Mouse (Mus musculus): ENCODE data around the gene Hopx.

The Hopx gene

DNA sequence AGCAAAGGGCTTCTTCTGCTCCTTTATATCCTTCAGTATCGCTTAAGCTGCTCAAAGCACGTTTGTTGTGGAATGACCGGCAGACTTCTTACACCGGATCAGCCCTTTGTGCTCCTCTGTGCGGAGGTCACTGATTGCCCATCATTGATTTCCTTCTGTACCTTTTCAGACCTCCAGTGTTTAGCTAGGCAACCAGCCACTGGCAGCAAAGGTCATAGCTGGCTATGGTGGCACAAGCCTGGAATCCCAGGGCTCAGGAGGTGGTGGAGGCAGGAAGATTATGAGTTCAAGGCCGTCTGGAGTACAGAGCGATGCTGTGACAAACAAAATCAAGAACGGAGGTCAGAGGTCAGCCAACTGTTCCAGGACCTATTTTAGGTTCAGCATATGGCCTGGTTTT is 17.0 kb upstream of the Hopx start:
- DNase-seq: no peak

DNA sequence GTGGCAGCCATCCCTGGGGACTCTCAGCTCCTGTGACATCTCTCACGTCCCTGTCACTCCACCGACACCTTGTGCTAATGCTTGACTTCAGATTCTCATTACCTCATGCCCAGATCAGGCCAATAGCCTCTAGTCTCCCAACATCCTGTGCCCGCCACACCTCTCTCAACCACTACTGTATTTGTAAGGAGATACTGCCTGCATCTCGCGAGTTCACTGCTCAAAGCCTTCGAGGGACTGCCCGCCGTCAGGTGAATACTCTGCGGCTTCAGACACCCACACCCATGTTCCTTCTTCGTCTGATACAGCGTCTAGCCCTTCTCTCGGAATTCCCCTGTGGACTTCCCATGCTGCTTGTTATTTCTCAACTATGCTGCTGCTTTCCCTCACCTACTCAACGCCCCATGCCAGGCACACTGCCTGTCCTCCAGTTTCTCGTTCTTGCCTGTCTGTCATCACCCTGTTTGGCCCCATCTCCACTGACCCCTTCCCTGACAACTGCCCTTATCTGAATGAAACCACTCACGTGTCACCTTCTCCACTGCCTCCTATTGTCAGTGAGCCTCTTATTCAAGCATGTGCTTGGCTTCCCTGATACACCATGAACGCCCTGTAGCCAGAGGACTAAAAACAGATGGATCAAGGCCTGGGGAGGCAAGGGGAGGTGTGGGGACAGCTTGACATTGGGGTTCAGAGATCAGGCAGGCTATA is 15.5 kb upstream of the Hopx start:
- no peak for DNase-seq

DNA sequence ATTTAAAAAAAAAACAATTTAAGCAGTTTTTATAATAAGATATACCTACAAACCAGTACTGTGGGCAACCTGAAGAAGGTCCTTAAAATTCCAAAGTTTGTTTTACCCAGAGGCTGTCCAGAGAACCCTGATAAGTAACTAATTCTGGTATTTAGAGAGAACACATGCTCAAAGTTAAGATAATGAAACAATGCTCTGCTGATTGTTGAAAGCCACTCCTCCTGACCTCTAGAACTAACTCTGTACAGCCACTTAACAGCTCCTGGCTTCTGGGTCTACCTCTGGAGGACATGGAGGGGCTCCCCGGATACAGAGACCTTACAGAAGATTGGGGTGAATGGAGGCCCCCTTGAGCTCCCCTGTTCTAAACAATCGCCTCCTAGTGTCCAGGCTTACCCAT is 15.0 kb upstream of the Hopx start:
- no peak for DNase-seq

DNA sequence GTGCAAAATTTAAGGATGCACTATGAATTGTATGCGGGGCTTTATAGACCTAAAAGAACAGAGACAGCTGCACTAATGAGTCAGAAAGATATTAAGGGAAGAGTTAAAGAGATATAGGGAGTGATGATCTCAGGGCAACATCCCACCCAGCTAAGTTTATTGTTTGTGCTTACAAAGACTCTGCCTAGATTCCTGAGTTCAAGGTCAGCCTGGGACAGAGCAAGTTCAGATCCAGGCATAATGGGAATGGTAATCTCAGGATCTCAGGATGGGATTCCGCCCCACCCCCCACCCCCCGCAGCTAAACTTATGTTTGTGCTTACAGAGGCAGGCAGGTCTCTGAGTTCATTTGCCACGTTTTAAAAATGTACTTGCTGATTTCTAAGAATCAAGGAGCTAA is 13.9 kb upstream of the Hopx start:
- DNase-seq: no peak

DNA sequence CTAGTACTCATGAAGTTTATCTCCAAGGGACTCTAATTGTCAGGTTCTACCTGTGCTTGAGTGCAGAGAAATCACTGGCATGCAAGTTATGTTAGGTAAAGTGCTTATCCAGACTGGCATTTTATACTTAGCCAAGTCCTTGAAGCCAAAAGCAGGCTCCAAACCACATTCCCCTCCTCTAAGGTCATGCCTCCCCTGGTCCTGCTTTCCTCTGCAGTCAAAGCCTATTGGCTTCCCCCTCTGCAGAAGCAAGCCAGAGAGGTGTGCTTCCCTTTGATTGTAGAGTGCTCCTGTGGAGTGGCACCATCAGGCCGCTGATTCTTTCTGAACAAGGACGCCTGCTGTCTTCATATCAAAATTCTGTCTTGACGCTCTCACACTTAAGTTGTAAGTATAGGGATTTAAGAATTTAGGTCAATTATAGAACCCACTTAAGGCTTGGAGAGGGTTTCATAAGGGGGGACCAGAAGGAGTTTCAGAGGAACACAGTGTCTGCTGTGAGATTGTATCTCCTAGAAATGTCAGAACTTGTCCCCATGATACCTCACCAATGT is 11.6 kb upstream of the Hopx start:
- DNase-seq: no peak

DNA sequence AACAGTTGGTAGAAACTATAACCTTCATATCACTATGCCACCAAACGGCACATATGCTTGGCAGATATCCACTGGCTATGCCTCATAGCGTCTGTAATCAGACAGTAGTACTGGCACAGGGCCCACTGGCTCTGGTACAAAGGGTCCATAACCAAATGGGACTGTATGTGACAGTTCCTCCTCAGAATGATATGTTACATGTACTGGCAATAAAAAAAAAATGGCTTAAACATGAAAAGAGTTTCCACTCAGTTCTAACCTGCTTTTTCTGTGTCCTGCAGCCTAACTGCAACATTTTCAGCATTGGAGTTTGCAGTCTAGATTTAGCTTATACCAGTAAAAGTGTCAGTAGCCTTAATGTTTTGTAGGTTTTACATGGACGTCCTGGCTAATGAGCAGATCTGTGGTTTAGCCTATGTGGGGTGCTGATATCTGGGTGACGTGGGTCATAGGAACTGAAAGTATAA is 9.9 kb upstream of the Hopx start:
- DNase-seq: peak; percentile 44

DNA sequence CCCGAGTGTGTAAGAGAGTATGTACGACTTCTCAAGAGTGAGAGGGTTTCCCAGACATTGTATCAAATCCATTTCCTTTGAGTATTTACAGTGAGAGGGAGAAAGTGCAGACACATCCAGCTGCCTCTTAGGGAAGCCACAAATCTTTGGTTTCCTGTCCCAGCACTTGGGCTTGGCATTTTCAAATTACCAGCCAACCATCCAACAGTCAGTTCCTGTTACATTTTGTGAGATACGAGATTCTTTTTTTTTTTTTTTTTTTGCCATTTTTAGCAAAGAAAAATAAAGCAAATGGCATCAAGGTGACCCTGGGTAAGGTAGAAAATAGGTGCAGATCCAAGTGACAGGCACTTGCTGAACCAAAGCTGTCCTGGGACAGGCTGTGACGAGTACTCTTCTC is 9.2 kb upstream of the Hopx start:
- DNase-seq: no peak

DNA sequence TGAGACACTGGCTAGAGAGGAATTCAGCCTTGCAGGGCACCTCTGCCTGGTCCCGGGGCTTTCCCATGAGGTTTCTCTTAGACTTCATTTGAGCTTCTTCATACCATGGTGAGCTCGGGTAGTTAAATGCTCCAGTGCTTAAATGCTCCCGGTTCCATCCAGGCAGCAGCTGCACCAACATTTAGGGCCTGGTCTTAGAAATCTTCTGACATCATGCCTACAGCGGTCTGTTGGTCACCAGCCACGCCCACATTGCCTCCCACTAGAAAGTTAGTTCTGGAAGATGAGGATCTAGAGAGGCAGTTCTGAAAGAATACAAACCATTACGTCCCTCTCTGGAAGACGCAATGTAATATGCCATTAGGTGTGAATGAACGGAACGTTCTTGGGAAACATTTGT is 8.7 kb upstream of the Hopx start:
- no peak for DNase-seq

DNA sequence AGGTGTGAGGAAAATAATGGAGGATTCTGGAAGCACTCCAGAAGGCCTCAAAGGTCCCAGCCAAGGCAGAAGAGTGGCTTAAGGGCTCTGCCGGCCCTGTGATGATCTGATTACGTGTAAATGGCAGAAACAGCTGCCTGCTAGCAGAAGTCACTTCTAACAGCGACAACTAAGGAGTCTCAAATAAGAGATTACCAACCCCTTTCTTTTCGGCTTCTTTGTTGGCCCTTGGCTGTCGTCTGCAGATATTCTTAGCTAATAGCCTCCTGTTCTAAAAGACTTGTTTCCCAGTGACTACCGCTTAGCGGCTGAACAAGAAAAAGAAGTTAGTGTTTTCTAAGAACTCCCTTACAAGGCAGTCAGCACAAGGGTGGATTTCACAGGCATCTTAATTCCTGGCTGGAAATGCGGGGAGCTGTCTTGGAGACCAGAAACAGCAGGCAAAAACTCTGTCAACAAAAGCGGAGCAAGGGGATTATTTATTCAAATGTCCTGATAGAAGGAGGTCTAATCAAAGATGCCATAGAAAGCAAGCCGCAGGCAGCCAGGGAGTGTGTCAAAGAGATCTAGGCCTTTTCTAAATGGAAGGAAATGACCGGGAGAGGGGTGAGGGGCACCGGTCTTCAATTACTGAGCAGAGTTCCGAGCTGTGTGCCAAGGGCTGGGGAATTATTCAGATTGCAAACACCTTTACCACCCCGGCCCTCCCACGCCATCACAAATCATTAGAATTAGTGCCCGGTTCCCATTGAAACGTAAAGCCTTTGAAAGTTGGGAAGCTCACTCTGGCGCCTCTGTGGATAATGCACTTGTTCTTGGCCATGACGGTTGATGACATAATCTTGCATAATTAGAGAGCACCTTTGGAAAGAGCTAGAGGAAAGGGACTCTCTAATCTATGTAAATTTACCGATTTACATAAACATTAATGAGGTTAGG is 7.6 kb upstream of the Hopx start:
- DNase-seq: peak; percentile 23

DNA sequence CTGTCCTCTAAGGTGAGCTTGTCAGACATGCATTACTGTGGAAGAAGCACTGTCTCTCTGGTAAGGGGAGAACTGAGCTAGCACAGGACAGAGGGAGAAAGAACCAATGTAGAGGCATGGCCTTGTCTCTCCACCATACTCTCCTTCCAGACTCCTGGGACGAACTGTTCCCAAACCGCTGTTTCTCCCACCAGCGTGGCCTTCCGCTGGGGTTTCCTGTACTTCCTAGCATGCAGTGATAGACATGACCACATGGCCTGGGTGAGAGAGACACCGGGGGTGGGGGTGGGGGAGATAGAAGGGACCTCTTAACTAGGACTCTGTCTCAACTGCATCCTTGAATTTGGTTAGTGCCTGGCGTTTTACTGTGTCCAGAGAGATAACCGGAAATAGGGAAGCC is 5.8 kb upstream of the Hopx start:
- no peak for DNase-seq

DNA sequence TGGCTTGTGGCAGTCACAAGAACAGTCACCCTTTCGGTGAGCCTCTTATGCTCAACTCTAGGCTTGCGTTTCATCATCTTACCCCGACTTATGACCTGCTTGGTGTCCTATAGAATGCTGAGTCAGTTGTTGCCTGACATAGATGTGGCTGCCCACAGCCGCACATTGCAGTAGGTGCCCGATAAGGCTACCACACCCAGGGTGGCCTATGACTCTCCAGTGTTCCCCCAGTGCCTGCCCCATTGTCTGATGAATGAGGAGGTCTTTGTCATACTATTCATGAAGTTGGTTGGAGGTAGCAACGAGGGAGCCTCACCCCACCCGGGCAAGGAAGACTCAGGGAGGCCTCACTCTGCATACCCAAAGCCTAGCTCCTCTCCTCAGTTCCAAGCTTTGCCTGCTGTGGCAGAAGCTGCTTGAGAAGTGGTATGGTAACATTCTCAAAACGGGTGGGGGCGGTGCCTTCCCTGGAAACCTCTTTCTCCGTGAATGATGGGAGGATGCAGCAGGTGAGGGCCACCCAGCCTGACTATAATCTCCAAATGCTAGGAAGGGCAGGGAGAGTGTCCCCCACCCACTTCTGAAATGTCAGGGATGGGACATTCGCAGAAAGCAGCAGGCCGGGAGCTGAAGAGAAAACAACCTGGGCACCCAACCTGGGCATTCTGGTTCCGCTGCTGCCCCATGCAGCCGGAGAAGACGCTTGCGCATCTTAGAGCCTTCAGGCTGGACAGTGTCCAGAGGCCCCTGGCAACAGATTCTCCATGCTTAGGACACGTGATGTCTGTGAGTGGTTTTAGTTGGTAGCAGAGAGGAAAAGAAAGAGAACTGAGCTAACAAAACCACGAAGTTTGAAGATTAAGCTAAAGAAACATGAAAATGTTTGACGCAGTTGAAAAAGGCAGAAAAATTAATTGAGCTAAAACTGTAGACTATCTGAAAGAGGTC is 4.8 kb upstream of the Hopx start:
- no peak for DNase-seq

DNA sequence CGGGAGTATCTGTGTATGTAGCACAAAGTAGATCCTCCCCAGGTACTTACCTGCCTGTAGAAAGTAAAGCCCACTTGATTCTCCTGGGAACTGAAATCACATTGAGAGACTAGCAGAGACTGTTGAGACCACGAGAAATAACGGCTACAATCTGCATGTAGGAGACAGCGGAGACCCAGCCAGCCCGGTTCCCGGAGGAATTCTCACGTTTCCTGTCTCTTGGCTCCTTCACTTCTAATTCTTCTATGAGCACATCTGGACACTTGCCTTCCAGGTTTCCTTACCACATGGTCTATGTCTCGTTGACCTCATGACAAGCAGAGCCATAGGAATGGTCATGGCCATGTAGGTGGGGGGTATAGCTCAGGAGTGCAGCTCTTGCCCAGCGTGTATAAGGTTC is 811 bp upstream of the Hopx start:
- no peak for DNase-seq

DNA sequence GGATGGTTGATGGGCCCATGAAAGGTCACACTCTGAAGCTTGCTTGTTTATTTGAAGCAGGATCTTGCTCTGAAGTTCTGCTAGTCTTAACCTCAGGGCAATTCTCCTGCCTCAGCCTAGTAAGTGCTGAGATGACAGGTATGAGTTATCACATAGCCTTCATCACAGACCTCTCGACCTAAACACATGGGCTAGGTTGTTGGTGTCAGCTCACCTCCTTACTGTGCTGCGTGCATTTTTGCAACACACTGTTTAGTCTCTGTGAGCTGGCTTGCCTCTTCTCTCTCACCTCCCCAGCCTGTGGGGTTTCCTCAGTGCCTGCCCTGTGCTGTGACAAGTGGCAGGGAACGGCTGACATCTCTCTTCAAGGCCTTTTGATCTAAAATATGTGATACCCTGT is 1.1 kb downstream of the Hopx start:
- no peak for DNase-seq

DNA sequence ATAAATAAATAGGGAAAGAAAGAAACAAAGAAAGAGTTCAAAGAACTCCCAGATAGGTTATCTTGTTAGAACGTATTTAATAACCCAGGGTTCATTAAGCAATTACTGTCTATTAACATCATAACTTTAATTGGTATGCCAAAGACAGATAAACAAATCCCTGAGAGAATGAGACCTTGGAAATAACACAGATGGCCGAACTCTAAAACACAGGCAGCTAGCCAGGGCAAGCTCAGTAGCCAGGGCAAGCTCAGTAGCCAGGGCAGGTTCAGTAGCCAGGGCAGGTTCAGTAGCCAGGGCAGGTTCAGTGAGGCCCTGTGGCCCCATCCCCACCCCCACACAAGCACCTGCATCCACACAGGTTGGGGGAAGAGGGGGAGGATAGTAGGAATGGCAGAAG is 2.9 kb downstream of the Hopx start:
- DNase-seq: no peak

DNA sequence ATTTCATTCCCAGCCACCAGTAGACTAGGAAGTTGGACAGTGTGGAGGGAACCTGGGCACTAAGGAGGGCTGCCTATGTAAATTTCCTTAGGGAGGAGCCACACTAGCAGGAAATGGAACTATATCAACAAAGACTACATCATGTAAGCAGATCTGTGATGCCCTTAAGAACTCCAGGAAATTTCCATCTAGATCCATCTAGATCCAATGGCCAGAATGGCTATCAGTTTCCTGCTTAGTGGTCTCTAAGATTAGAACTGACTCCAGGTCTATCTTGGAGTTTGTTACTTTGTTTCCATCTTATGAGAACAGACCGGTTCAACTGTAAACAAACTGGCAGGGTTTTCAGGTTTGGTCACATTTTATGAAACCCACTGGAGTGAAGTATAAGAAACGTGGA is 5.1 kb downstream of the Hopx start:
- DNase-seq: no peak

DNA sequence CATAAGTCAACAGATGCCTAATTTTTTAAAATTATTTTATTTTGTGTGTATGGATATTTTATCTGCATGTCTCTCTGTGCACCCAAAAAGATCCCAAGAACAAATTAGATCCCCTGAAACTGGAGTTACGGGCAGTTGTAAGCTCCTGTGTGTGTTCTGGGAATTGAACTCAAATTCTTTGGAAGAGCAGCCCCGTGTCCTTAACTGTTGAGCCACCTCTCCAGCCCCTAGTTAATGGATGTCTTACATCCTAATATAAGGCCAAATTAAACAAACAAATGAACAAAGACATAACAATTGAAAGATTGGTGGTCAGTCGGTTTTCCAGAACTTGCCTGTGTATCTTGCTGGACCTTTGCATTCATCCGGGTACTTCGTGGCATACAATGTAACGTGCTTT is 6.1 kb downstream of the Hopx start:
- no peak for DNase-seq

DNA sequence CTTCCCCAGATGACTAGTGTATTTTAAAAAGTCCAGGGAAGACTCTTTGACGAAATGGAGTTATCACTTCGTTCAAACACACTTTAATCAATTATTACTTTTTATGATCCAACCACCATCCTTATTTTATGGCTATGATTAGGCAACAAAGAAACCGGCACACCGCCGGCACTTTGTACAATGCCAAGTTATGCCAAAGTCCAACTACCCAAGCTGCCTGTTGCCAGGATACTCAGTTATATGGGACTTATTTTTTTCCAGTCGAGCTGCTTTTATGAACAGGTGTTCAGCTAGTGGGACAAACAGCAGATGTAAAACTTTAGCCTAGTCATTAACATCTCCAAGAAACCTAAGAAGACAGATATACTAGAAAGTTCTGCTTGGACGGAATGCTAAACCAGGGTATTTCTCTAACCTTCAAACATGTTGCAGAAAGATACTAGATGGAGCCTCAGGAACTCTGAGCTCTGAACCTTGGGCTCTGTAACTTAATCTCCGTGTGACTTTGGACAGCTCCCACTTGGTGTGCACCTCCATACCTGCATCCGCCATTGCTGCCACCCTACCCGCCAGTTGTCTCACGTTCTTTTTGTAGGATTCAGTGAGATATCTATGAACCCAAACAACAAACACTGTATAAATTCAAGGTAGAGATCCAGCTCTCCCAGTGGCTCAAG is 7.6 kb downstream of the Hopx start:
- DNase-seq: no peak

DNA sequence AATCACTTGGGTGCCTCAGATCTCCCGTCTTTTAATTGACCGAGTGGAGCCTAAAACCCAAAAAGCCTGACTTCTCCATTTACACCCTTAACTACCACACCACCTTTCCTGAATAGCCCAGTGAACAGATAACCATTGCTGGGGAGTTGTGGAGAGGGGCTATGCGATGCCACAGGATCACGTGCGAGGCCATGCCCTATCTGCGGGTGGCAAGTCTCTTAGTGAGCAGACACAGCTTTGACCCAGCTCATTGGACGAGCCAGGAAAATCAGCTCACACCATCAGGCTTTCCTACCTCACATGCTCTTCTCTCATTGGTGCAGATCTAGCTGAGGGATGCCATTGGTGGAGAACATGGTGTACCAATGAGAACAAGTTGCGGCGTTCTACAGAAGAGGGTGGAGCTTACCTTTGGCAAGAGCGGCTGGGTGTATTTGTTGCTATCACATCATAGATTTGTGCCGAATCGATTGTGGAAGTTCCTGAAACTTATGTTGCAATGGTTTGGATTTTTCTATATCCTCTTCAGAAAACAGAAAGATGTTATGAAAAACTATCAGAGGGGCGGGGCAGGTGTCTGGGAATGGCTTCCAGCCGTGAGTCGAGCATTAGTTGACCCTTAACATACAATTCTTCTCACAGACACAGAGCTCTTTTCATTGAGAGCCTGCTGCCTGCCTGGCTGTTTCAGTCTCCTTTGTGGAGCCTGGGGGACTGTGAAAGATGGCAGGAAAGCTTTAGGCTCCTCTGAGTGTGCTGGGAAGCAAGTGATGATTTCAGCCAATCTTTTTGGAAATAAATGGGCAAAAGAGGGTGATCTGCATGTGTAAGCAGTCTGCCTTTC is 12.2 kb downstream of the Hopx start:
- DNase-seq: no peak

DNA sequence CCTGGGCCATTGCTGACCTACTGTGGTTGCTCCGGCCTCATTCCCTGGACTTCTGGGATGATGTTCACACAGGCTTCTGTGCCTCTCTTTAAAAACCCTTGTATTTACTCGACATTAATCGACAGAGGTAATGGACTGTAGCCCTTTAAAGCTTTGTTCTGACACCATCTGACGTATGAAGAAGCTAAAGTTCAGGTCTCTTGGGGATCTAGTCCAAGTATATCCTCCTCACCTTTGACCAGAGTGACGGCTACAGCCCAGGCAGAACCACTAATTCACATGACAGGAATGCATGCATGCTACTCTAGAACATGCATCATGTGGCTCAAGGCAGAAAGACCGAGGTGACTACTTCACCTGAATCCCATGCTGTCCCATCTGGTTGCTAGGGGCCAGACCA is 14.2 kb downstream of the Hopx start:
- no peak for DNase-seq

DNA sequence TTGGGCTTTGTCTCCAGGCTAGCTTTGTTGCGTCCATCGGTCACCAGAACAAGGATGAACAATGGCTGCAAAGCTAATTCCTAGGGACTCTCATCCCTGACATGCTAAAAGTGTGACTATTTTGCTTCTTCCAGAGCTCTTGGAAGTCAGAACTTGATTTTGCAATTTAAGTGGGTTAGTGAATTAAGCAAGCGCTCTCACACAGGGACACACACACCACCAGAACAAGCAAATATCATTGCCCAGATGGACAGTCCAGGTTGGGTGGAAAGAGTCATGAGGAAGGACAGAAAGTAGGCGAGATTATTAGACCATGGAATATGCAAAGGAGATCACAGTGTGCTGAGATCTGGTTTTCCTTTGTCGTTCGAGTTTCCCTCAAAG is 14.9 kb downstream of the Hopx start:
- no peak for DNase-seq

DNA sequence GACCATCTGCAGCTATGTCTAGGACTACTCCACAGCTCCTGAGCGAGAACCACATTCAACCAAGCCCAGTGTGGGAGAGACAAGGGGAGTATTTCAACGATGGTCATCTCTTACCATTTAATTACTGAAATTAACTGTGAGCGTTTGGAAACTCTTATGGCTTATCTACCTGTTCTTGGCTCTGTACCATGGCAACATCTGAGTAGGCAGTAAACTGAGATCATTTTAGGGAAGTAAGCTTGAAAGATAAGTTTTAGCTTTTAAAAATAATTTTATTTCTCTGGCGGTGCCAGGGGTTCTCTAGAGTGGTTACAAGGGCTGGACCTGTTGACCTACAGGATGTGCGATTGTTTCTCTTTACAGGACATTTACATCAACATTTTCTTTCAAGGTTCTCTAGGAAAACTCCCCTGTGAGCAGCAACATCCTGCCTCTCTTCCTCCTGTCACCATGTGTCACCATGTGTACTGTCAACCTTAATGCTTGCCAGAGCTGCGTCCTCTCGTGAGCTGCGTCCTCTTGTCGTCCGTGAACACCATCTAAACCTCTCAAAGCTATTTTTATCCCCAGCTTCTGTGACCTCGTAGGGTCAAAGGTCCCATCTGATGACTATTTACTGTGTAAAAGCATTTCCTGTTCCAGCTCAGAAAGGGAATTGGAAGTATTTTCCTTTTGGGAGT is 15.5 kb downstream of the Hopx start:
- DNase-seq: peak; percentile 66
